In the genomic region with DNA sequence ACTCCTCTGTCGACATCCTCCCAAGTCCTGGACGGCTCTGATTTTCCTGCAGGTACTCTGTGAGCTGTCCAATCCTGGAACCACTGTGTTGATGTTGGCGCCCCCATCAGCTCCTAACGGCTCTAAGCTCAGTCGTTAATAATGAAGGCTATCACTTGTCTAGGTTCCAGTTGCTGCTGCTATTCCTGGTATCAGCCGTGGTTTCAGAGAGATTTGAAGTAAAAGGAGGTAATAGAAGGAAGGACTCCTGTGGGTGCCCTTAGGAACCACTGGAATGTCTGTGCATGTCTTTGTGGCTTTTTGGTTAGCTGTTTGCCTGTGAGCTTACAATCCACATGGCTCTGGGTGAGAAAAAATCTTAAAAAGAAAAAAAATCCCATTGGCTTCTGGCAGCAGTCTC, we compare ENCODE assay signal across 24 mouse cellular contexts. TPM values are rescaled to one million over a fixed set of nuclear protein-coding genes. Genes with fewer than 3 reads are reported as not detected.
DNase-seq lines count a peak whose midpoint lies in the region; ATAC-seq and TF ChIP-seq lines count a peak whose summit lies in the region.
"Had no signal": no experiment of that assay in that cellular context is flagged by ENCODE, and none has a peak within 500 bp of the region (broad histone marks: within the 10 kb centered on the region; RNA-seq: fewer than 3 reads in every experiment).

No protein-coding gene starts in this region.

- DNase-seq in embryonic facial prominence, embryonic 14.5 days (ENCODE audit: low spot score), result peak; percentile 53
- DNase-seq in embryonic facial prominence, embryonic 10.5 days (ENCODE audit: low spot score), result no peak
- peak; percentile 11 for DNase-seq in ES-CJ7 (ENCODE audit: low read depth, low spot score)
- peak; percentile 32 for DNase-seq in fibroblast of lung, adult 2 months (ENCODE audit: low read depth)
- no peak for DNase-seq in layer of hippocampus, adult 2 months (ENCODE audit: low spot score in 2 of 2)
- DNase-seq in adrenal gland, postnatal 10 days, result no peak
- DNase-seq in layer of hippocampus, adult 8-10 months (ENCODE audit: low spot score in 2 of 2), result no peak
- DNase-seq: adrenal gland, adult 8-10 months; cerebellum, adult 11 months; cerebellum, adult 8-10 months; cerebellum, postnatal 25 days; gastrocnemius, adult 2 months; gastrocnemius, postnatal 25 days had no signal

- no peaks in the 10 kb centered on the region for H3K9me3 ChIP-seq in embryonic facial prominence, embryonic 14.5 days (ENCODE audit: control insufficient read depth, low read length)
- H3K9me3 ChIP-seq in embryonic facial prominence, embryonic 10.5 days, result no peaks in the 10 kb centered on the region
- H3K9me3 ChIP-seq: embryonic facial prominence, embryonic 13.5 days; forebrain, embryonic 10.5 days; heart, embryonic 12.5 days; hindbrain, embryonic 10.5 days; intestine, embryonic 15.5 days had no signal

- WGBS in embryonic facial prominence, embryonic 14.5 days, result 31% methylated on average over 6 of the region's 6 CpGs
- 55% methylated on average over 6 of the region's 6 CpGs for WGBS in embryonic facial prominence, embryonic 10.5 days

- H3K9ac ChIP-seq in embryonic facial prominence, embryonic 14.5 days (ENCODE audit: low read depth, low read length), result no peak overlapping the region
- H3K9ac ChIP-seq: embryonic facial prominence, embryonic 13.5 days; heart, embryonic 12.5 days; hindbrain, embryonic 14.5 days; intestine, embryonic 15.5 days had no signal

- TF ChIP-seq CTCF in layer of hippocampus, adult 2 months (conservative IDR thresholded peaks at IDR 0.05), result no peak

- H3K36me3 ChIP-seq in embryonic facial prominence, embryonic 14.5 days (ENCODE audit: control insufficient read depth, insufficient read depth, low read length), result no peaks in the 10 kb centered on the region
- H3K36me3 ChIP-seq in embryonic facial prominence, embryonic 10.5 days (replicated peaks), result no peaks in the 10 kb centered on the region
- H3K36me3 ChIP-seq: embryonic facial prominence, embryonic 13.5 days; forebrain, embryonic 10.5 days; heart, embryonic 12.5 days; hindbrain, embryonic 10.5 days; intestine, embryonic 15.5 days had no signal

- no peaks in the 10 kb centered on the region for H3K4me1 ChIP-seq in embryonic facial prominence, embryonic 14.5 days (ENCODE audit: control insufficient read depth, insufficient read depth, low read length)
- H3K4me1 ChIP-seq in embryonic facial prominence, embryonic 10.5 days, result no peaks in the 10 kb centered on the region
- H3K4me1 ChIP-seq: embryonic facial prominence, embryonic 13.5 days; heart, embryonic 12.5 days; hindbrain, embryonic 10.5 days; intestine, embryonic 15.5 days had no signal

- no peak overlapping the region for H3K4me3 ChIP-seq in embryonic facial prominence, embryonic 14.5 days (ENCODE audit: low read depth, low read length)
- H3K4me3 ChIP-seq in embryonic facial prominence, embryonic 10.5 days, result no peak overlapping the region
- no peak overlapping the region for H3K4me3 ChIP-seq in layer of hippocampus, adult 2 months
- H3K4me3 ChIP-seq: embryonic facial prominence, embryonic 13.5 days; forebrain, embryonic 10.5 days; gastrocnemius, adult 2 months; heart, embryonic 12.5 days; hindbrain, embryonic 10.5 days; intestine, embryonic 15.5 days had no signal

- no peak overlapping the region for H3K4me2 ChIP-seq in embryonic facial prominence, embryonic 14.5 days (ENCODE audit: low read depth, low read length)
- H3K4me2 ChIP-seq: embryonic facial prominence, embryonic 13.5 days; heart, embryonic 12.5 days; hindbrain, embryonic 14.5 days; intestine, embryonic 15.5 days had no signal

- ATAC-seq in embryonic facial prominence, embryonic 14.5 days (ENCODE audit: low read depth), result peak; percentile 50; the same call in 1 of the 2 replicates
- ATAC-seq: activated CD4-positive, CD25-positive, alpha-beta regulatory T cell, adult 4 months; forebrain, embryonic 14.5 days; intestine, embryonic 15.5 days had no signal

- H3K27ac ChIP-seq in embryonic facial prominence, embryonic 14.5 days (replicated peaks; ENCODE audit: low read depth, low read length), result no peak overlapping the region
- H3K27ac ChIP-seq in embryonic facial prominence, embryonic 10.5 days (replicated peaks), result no peak overlapping the region
- H3K27ac ChIP-seq in layer of hippocampus, adult 2 months, result no peak overlapping the region
- H3K27ac ChIP-seq: embryonic facial prominence, embryonic 13.5 days; forebrain, embryonic 10.5 days; gastrocnemius, adult 2 months; hindbrain, embryonic 10.5 days; hindbrain, embryonic 14.5 days; intestine, embryonic 15.5 days had no signal

- no peaks in the 10 kb centered on the region for H3K27me3 ChIP-seq in embryonic facial prominence, embryonic 14.5 days (replicated peaks; ENCODE audit: control insufficient read depth, insufficient read depth, low read length)
- no peaks in the 10 kb centered on the region for H3K27me3 ChIP-seq in embryonic facial prominence, embryonic 10.5 days (replicated peaks; ENCODE audit: low read depth, poor library complexity, severe bottlenecking)
- H3K27me3 ChIP-seq: embryonic facial prominence, embryonic 13.5 days; heart, embryonic 12.5 days; intestine, embryonic 15.5 days had no signal

RNA-seq across cellular contexts. Expression of a gene that starts 8.0 kb away (rescaled TPM):
- 81.9 and 118 TPM in 2 replicates for polyA plus RNA-seq in embryonic facial prominence, embryonic 14.5 days (2014; fragmentation: Nextera tagmentation; extraction: Ambion mirVana)
- polyA plus RNA-seq in embryonic facial prominence, embryonic 10.5 days (2016; fragmentation: Nextera tagmentation; extraction: Ambion mirVana), result 107 and 109 TPM in 2 replicates
- under 1 TPM; 0.31 to 0.42 TPM for total RNA-seq in layer of hippocampus, adult 2 months (2021)
- 1 to 10 TPM in 1 of 2 experiments, not detected in 1; 1.2 TPM for total RNA-seq in adrenal gland, postnatal 10 days (2021)
- under 1 TPM; 0.27 to 0.98 (median 0.51) TPM for total RNA-seq in layer of hippocampus, adult 8-10 months (2022)
- total RNA-seq: adrenal gland, adult 8-10 months; granulocyte monocyte progenitor cell, adult 5-6 weeks; heart, adult 8-10 months had no signal
- polyA plus RNA-seq: activated CD4-positive, CD25-positive, alpha-beta regulatory T cell, adult 4 months; C2C12 had no signal

Comparison
In these comparisons a context has a peak if more than half of its experiments do, and no peak if none do; other contexts are left out.
1. DNase-seq: peak in embryonic facial prominence, embryonic 14.5 days (single experiment), ES-CJ7 (single experiment) and fibroblast of lung, adult 2 months (single experiment); none in embryonic facial prominence, embryonic 10.5 days (single experiment), layer of hippocampus, adult 2 months (0 of 2), adrenal gland, postnatal 10 days (single experiment) and layer of hippocampus, adult 8-10 months (0 of 2).